Mouse (Mus musculus): ENCODE data around the gene Gast.
"Not testable (repeated sequence)": the region's sequence is repeated elsewhere in the genome, so short reads cannot be mapped to it uniquely, and the experiment has no call there.

Gast gene

DNA sequence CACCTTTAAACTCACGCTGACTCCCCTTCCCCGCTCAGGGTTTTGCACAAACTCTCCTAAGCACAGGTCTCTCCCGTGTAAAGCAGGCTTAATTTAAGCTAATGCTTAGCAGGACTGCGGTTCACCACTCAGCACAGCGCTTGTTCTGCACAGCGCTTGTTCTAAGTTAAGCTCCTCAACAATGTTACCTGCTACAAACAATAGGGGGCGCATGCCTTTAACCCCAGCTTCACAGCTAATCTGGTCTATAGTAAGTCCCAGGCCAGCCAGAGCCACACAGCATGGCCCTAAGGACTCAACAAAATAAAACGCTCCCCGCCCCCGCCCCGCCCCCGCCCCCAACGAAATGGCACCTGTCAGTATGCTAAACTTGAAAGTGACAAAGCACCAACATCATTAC lies 26.9 kb downstream of the Gast start:
- in situ Hi-C loops (cut with MboI, MseI) = not testable (repeated sequence)

DNA sequence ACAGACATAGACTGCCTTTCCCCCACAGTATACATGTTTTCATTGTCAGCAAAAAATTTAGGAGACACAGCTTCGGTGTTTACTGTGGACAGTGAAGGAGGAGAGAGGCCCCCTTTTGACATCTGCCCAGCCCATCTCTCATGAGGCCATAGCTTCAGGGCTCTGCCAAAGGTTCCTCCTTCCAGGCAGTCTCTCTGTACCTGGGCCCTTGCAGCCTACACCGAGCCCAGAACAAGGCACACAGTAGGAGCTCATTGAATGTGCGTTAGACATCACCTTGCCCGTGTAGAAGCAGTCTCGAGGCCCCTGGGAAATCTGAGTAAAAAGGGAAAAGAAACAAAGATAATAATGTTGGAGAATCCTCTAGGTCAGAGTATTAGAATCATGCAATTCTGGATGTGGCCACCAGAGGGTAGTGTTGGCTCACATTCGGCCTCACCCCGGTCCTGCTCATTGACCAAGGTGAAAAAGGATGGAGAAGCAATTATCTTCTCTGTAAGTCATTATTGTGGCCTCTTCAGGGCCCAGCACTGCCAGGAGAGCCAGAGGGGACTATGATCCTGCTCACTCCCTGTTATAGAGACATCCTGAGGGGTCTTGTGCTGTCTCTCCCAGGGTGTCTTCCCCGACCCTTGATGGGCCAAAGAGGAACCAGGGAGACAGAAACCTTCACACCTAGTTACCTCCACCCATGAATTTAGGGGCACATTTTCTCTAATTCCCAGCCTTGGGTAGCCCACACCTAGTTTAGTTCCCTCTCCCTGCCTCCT lies 28.2 kb downstream of the Gast start:
- in situ Hi-C loops (cut with MboI, MseI) = no loop called here

DNA sequence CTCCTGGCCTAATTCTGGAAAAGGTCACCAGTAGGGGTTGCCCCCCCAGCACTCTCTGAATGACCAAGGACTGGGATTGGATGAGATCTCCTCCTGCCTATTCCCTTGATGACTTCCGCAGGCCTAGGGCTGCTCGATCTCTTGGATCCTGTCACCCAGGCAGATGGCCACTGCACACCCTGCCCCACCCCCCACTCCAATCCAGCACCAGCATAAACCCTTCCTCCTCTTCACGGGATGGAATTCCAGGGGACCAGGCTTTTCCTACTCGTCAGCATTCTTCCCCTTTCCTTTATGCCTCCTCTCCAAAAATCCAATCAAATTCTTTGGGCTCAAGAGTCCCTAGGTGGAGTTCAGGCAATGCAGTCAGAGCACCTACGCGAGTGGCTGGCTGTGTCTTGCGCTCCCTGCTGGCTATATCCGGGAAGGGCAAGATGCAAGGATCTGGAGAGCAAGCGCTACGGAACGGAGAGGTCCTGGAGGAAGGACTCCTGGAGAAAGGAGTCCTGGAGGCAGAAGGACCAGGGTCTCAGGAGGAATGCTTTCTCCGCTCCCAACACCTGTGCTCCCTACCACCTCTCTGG lies 28.9 kb downstream of the Gast start:
- in situ Hi-C loops (cut with MboI, MseI) = no loop called here

DNA sequence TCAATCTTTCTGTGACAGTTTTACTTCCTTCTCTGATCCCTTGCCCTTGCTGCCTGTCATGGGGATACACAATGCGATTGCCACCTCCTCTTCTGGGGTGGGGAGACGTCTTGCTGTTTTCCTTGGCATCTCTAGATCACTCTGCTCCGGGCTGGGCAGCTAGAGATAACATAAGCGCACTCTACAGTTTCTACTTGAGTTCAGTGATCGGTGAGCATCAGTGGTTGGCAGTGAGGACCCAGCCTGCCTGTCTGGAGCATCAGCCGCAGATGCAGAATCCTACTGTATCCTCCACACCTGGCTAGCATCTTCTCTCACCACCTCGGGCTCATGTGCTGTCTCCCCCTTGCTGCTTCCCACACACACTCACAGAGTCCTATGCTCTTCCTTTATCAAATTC lies 34.9 kb downstream of the Gast start:
- in situ Hi-C loops (cut with MboI, MseI) = no loop called here

DNA sequence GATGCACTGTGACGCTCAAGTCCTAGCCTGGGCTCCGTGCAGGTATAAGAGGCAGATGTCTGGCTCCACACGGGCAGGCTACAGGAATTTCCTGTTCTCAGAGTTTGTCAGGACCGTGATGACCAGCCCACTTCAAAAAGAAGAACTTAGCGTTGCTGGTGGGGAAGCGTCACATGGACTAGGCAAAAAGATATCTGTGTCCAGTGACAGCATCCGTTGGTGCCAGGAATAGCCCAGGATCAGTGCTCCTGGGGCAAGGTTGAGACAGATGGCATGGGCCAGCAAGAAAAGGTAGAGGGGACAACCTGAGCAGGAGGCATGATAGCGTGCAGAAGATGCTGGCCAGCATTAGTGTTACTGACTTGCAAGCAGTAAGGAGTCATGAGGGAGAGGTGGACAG lies 35.6 kb downstream of the Gast start:
- in situ Hi-C loops (cut with MboI, MseI) = loop anchor here (10.0 kb wide), 1 partner anchor 1445 kb away; no protein-coding TSS in a partner anchor

DNA sequence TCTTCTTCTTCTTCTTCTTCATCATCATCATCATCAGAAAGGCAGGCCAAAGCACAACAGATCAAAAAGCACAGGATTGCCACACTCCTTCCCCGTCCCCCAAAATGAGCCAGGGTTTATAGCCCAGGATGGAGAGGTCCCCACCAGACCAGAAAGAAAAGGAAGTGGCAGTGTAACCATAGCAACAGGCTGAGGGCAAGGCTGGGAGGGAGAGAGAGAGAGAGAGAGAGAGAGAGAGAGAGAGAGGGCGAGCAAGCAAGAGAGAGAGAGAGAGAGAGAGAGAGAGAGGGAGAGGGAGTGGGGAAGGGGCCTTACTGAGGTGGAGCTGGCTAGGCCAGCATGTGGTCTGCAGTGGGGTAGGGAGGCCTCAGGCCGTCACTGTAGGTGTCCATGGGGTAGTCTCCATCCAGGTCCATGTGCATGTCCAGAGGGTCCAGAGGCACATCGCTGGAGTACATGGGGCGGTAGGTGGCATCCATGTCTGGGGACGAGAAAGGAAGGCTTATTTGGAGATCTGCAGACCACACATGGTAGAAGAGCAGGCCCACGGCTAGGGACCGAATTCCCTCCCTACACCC lies 37.9 kb downstream of the Gast start:
- in situ Hi-C loops (cut with MboI, MseI) = loop anchor here (10.0 kb wide), 1 partner anchor 1443 kb away; no protein-coding TSS in a partner anchor

DNA sequence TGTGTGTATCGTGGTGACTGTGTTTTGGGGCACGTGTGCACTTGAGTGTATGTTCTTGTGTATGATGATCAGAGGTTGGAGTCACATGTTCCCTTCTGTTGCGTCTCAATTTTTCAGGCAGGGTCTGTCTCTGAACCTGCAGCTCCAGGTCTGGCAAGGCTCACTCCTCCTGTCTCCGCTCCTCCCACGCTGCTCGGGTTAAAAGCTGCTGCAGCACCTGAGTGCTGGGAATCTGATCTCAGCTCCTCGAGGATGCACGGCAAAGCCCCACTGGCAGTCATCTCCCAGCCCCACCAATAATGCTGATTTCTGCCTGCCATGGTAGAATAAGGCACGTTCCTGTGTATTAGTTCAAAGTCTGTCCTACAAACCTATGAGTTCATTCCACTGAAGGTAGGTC lies 40.9 kb downstream of the Gast start:
- in situ Hi-C loops (cut with MboI, MseI) = loop anchor here (10.0 kb wide), 1 partner anchor 1440 kb away; no protein-coding TSS in a partner anchor

DNA sequence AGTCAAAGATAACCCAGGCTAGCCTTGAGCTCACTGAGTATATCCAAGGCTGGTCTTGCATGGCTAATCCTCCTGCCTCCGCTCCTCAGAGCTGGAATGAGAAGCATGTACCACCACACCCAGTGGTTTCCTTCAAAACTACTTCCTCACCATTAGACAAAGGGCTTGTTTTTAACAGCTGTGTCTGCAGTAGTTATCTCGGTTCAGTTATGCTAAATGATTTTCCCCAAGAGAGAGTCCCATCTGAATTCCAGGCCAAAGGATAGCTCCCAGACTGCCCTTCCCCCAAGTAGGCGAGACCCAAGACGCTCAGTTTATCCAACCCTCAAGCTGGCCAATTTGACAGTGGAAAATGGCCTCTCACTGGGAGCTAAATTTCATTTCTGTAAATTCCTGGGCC lies 41.8 kb downstream of the Gast start:
- in situ Hi-C loops (cut with MboI, MseI) = loop anchor here (10.0 kb wide), 1 partner anchor 1439 kb away; no protein-coding TSS in a partner anchor

DNA sequence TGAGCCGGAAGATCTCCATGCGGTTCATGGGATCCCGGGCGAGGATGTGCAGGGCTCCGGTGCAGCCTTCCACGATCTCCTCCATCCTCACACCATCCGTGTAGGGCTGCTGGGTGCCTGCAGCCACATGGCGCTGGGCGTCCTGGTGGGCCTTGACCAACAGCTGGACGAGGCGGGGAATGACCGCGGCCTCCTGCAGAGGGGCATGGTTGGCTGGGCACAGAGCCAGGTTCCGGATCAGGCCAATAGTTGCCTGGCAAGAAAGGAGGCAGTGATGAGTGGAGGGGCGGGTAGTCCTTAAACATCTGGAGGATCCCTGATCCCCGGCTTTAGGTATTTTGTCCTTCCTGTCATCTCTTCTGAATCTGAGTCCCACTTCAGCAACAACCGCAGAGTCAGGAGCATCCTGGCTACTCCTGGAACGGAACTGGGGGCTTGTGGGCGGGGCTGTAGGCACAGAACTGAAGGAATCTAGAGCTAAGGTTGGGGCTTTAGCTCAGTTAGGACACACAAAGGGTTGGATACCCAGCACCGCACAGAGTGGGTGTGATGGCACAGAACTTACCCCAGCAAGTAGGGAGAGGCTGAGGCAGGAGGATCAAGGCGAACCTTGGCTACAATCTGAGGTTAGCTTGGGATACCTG lies 42.7 kb downstream of the Gast start:
- in situ Hi-C loops (cut with MboI, MseI) = loop anchor here (10.0 kb wide), 1 partner anchor 1438 kb away; no protein-coding TSS in a partner anchor

DNA sequence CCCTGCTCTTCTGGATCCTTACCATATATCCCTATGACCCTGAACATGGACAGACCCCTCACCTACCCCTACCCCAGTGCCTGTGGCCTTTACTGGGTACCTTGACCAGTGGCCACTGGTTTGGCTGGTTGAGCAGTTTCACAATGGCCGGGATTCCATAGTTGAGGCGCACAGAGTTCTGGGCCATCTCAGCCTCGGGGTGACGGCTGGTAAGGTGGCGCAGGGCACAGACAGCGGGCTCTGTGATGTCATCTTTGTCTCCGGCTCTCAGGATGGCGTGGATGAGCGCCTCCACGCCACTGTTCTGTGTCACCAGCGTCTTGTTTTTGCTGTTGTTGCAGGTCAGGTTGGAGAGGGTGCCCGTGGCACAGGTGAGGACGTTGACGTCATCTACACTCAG lies 43.8 kb downstream of the Gast start:
- in situ Hi-C loops (cut with MboI, MseI) = loop anchor here (10.0 kb wide), 1 partner anchor 1437 kb away; no protein-coding TSS in a partner anchor

DNA sequence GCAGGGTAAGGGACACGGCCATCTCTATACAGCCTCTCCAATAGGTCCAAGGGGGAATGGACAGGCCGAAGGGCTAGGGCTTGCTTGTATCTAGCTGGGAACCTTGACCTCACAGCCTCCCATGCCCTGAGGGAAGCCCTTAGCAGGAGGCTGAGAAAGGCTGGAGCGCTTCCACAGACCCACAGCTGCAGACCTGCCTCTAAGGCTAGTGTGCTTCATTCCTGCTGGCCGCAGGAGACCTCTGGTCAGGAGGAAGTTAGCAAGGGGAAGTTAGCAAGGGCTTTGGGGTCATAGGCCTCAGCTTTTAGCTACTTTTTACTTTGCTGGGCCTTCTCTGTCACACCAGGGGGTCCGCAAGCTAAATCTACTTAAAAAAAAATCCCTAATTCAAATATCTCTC lies 44.2 kb downstream of the Gast start:
- in situ Hi-C loops (cut with MboI, MseI) = loop anchor here (10.0 kb wide), 1 partner anchor 1436 kb away; no protein-coding TSS in a partner anchor

DNA sequence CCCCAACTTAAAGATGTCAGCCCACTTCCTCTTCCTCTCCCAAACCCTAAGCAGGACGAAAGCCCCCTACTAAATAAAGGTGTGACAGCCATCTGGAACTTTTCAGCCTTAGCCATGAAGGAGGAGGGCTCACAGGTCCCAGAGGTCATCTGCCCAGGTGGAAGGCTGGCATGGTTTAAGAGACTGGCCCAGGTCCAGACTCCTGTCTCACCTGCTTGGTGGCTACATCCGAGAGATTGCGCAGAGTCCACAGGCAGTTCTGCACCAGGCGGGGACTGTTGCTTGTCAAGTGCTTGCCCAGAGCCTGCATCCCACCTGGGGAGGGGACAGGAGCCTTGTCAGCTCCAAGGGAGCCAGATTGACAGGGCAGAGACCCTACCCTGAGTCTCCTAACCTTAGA lies 45.1 kb downstream of the Gast start:
- in situ Hi-C loops (cut with MboI, MseI) = loop anchor here (10.0 kb wide), 1 partner anchor 1435 kb away; no protein-coding TSS in a partner anchor

DNA sequence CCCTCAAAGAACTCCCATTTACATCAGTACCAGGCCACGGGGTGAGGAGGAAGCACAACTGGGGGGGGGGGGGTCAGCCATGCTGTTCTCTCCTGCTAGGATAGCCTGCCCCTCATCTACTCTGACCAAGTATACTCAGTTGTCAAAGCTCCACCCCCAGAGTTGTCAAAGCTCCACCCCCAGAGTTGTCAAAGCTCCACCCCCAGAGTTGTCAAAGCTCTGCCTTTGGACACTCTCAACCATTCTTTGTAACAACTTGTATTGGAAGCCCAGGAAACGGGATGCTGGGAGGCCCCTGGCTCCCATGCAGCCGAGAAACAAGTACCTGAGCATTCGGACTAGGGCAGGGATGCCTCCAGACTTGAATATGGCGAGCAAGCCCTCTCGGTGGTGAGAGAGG lies 48.5 kb downstream of the Gast start:
- in situ Hi-C loops (cut with MboI, MseI) = no loop called here

DNA sequence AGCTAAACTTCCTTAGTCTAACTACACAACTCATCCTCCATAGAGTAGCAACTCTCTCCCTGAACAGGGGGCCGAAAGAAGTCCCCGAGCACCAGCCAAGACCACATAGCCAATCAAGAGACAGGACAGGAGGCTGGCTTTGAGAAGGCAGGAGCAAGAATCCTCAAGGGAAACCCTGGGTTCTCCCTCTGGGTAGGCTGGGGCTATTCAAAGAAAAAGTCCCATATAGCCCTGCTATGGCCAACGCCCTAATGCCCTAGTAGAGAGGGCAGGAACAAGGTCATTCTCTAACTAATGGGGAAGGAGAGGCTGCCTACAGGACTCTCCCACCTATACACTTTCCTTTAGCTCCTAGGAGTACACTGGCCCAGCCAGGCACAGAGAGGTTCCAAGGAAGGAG lies 50.8 kb downstream of the Gast start:
- in situ Hi-C loops (cut with MboI, MseI) = no loop called here

DNA sequence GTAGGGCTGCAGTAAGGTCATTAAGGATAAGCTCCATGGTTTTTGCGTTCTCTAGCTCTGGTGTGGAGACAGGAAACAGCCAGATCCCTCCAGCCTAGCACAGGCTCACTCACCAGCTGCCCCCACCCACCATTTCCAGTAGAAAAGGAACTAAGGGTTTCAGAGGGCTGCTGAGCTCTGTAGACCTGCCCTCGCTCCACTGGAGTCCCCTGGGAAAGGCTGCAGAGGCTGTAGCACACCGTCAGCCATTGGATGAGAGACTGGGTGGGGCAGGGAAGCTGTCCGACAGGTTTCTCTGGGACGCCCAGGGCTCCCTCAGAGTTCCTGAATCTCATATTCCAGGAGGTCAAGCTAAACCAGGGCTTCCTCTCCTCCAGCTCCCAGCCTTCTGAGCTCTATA lies 52.4 kb downstream of the Gast start:
- in situ Hi-C loops (cut with MboI, MseI) = no loop called here

Data from T-helper 1 cell (primary cell).